Mouse (Mus musculus): ENCODE measurements around the gene Kcmf1. TPM values are rescaled to one million over a fixed set of nuclear protein-coding genes. Genes with fewer than 3 reads are reported as not detected.

Kcmf1 gene
- polyA plus RNA-seq, 1 experiment: 91.5 TPM

GRCm38 (mm10) chr6:72802119-72802518 lies 97.7 kb downstream of the Kcmf1 start:
- Histone ChIP-seq H3K9me3 (no peaks in the 10 kb centered on the region), H3K36me3 (replicated peaks; ENCODE audit: low read length) (no peaks in the 10 kb centered on the region), H3K27me3 (replicated peaks) (peaks cover 11% of the 10 kb centered on the region), H3K4me3 (replicated peaks) (no peak overlapping the region), H3K4me1 (no peaks in the 10 kb centered on the region)
- TF ChIP-seq FLI1 (IDR thresholded peaks at IDR 0.05; ENCODE audit: low read length) (no peak), GATA1 (IDR thresholded peaks at IDR 0.05; ENCODE audit: borderline replicate concordance, low read length) (no peak)

- peaks cover 11% of the 10 kb centered on the region for H3K27me3 ChIP-seq (replicated peaks)
- H3K4me1 ChIP-seq: no peaks in the 10 kb centered on the region
- no peak overlapping the region for H3K4me3 ChIP-seq (replicated peaks)
- H3K36me3 ChIP-seq (replicated peaks; ENCODE audit: low read length): no peaks in the 10 kb centered on the region
- no peaks in the 10 kb centered on the region for H3K9me3 ChIP-seq
- TF ChIP-seq FLI1 (IDR thresholded peaks at IDR 0.05; ENCODE audit: low read length): no peak
- TF ChIP-seq GATA1 (IDR thresholded peaks at IDR 0.05; ENCODE audit: borderline replicate concordance, low read length): no peak
Observed at GRCm38 (mm10) chr6:72800641-72801040, 99.1 kb downstream of the Kcmf1 start.

- Histone ChIP-seq H3K9me3 (no peaks in the 10 kb centered on the region), H3K36me3 (replicated peaks; ENCODE audit: low read length) (no peaks in the 10 kb centered on the region), H3K4me3 (replicated peaks) (no peak overlapping the region), H3K4me1 (no peaks in the 10 kb centered on the region), H3K27me3 (replicated peaks) (peaks cover 22% of the 10 kb centered on the region)
- TF ChIP-seq GATA1 (IDR thresholded peaks at IDR 0.05; ENCODE audit: borderline replicate concordance, low read length) (no peak), FLI1 (IDR thresholded peaks at IDR 0.05; ENCODE audit: low read length) (no peak)
Observed at GRCm38 (mm10) chr6:72797763-72798162, 102.0 kb downstream of the Kcmf1 start.

GRCm38 (mm10) chr6:72795444-72795843 lies 104.3 kb downstream of the Kcmf1 start:
- Histone ChIP-seq H3K4me3 (replicated peaks) (no peak overlapping the region), H3K4me1 (no peaks in the 10 kb centered on the region), H3K36me3 (replicated peaks; ENCODE audit: low read length) (no peaks in the 10 kb centered on the region), H3K9me3 (no peaks in the 10 kb centered on the region), H3K27me3 (replicated peaks) (peaks cover 26% of the 10 kb centered on the region)
- TF ChIP-seq FLI1 (IDR thresholded peaks at IDR 0.05; ENCODE audit: low read length) (no peak), GATA1 (IDR thresholded peaks at IDR 0.05; ENCODE audit: borderline replicate concordance, low read length) (no peak)

GRCm38 (mm10) chr6:72794870-72795269 lies 104.9 kb downstream of the Kcmf1 start:
- H3K36me3 ChIP-seq (replicated peaks; ENCODE audit: low read length): no peaks in the 10 kb centered on the region
- H3K27me3 ChIP-seq (replicated peaks): peaks cover 32% of the 10 kb centered on the region
- peaks cover 2% of the 10 kb centered on the region; the same call in 1 of the 2 replicates for H3K4me1 ChIP-seq
- no peak for TF ChIP-seq GATA1 (IDR thresholded peaks at IDR 0.05; ENCODE audit: borderline replicate concordance, low read length)
- TF ChIP-seq FLI1 (IDR thresholded peaks at IDR 0.05; ENCODE audit: low read length): no peak
- H3K4me3 ChIP-seq (replicated peaks): no peak overlapping the region
- H3K9me3 ChIP-seq: no peaks in the 10 kb centered on the region

- Histone ChIP-seq H3K9me3 (no peaks in the 10 kb centered on the region), H3K4me1 (peaks cover 22% of the 10 kb centered on the region), H3K36me3 (replicated peaks; ENCODE audit: low read length) (no peaks in the 10 kb centered on the region), H3K27me3 (replicated peaks) (peaks cover 54% of the 10 kb centered on the region), H3K4me3 (replicated peaks) (no peak overlapping the region)
- TF ChIP-seq GATA1 (IDR thresholded peaks at IDR 0.05; ENCODE audit: borderline replicate concordance, low read length): no peak
- no peak for TF ChIP-seq FLI1 (IDR thresholded peaks at IDR 0.05; ENCODE audit: low read length)
Observed at GRCm38 (mm10) chr6:72792641-72793040, 107.1 kb downstream of the Kcmf1 start.

Other genes with a start within 250 kb of the Kcmf1 start
- 0.12 TPM in 1 of 2 replicates, not detected in the other for gene Tcf7l1, start 110.7 kb downstream of the Kcmf1 start, polyA plus RNA-seq (2012; ENCODE audit: insufficient read depth, low replicate concordance)
- 60.6 and 494 TPM in 2 replicates for gene Tmsb10, start 58.8 kb upstream of the Kcmf1 start, polyA plus RNA-seq (2012; ENCODE audit: insufficient read depth, low replicate concordance)

All from megakaryocyte, embryonic 14.5 days (primary cell).